Mouse (Mus musculus): ENCODE data around the gene Uevld. TPM values are rescaled to one million over a fixed set of nuclear protein-coding genes. Genes with fewer than 3 reads are reported as not detected.
"Not testable (repeated sequence)": the region's sequence is repeated elsewhere in the genome, so short reads cannot be mapped to it uniquely, and the experiment has no call there.

Gene Uevld
- polyA plus RNA-seq, 1 experiment from 2014 or later = 11.6 TPM

DNA sequence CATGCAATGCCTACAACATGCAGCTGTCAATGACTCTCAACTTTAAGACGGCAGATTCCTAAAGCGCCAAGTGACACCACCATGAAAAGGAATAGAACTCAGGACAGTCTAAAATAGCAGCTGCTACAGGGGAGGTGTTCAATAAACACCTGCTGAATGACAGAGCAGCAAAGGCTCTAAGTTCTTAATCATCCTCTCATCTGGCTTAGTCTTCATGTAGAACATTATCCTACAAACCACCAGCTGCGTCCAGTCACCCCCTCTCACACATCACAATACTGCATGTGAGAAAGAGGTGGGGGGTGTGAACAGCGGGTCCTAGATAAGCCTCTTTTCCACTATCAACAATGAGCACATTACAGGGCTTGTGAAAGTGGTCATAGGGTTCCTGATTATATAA, 38.7 kb upstream of the Uevld start:
- H3K36me3 ChIP-seq = peaks cover 73% of the 10 kb centered on the region
- 90% methylated on average over 4 of the region's 4 CpGs for WGBS

DNA sequence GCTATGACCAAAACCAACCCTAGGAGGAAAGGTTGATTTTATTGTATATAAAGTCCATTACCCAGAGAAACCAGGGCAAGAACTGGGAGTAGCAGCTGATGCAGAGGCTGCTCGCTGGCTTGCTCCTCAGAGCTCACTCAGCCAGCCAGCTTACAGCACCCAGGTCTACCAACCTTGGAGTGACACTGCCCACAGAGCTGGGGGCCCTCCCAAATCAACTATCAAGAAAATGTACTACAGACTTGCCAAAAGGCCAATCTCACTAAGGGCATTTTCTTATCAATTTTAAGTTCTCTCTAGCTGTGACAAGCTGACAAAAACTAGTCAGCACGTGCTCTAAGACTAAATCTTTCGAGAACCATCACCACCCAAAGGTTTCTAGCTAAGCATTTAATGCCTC, 37.2 kb upstream of the Uevld start:
- Histone ChIP-seq H3K27me3 (no peaks in the 10 kb centered on the region), H3K4me3 (replicated peaks) (no peak overlapping the region), H3K27ac (no peak overlapping the region), H3K4me1 (replicated peaks) (no peaks in the 10 kb centered on the region; the same call in 1 of the 2 replicates), H3K4me2 (no peak overlapping the region), H3K9me3 (no peaks in the 10 kb centered on the region), H3K9ac (replicated peaks) (no peak overlapping the region), H3K36me3 (peaks cover 87% of the 10 kb centered on the region)
- WGBS = 93% methylated on average over 3 of the region's 3 CpGs
- no peak for ATAC-seq (ENCODE audit: insufficient number of reproducible peaks, insufficient read depth, low FRiP score, low TSS enrichment, low read depth)

More for the DNA sequence above, 38.7 kb upstream of the Uevld start:
- Histone ChIP-seq H3K4me2 (no peak overlapping the region), H3K4me1 (replicated peaks) (peaks cover 2% of the 10 kb centered on the region; the same call in 1 of the 2 replicates), H3K27me3 (no peaks in the 10 kb centered on the region), H3K9me3 (no peaks in the 10 kb centered on the region), H3K4me3 (replicated peaks) (no peak overlapping the region), H3K27ac (no peak overlapping the region), H3K9ac (replicated peaks) (no peak overlapping the region)
- ATAC-seq (ENCODE audit: insufficient number of reproducible peaks, insufficient read depth, low FRiP score, low TSS enrichment, low read depth) = no peak

DNA sequence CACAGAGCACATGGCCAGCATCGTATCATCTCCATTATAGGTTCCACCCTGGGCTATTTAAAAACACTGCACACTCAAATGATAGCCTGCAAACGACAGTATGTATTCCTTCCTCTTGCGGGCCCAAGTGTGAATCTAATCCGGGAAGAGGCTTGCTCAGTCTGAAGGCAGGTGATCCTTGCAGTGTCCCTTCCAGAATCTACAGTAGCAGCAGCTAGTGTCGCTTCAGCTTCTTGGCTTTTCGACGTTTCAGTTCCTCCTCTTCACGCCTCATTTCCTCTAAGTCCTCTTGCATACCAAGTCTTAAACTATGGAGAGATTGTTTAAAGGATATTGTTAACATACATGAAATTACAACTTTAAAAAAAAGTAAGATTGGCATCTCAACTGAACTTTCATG, 34.8 kb upstream of the Uevld start:
- Histone ChIP-seq H3K4me1 (replicated peaks) (no peaks in the 10 kb centered on the region), H3K36me3 (peaks cover 82% of the 10 kb centered on the region), H3K4me3 (replicated peaks) (no peak overlapping the region), H3K9me3 (no peaks in the 10 kb centered on the region), H3K27me3 (no peaks in the 10 kb centered on the region), H3K27ac (no peak overlapping the region), H3K9ac (replicated peaks) (no peak overlapping the region), H3K4me2 (no peak overlapping the region)
- no peak for ATAC-seq (ENCODE audit: insufficient number of reproducible peaks, insufficient read depth, low FRiP score, low TSS enrichment, low read depth)
- WGBS = 89% methylated on average over 8 of the region's 8 CpGs

DNA sequence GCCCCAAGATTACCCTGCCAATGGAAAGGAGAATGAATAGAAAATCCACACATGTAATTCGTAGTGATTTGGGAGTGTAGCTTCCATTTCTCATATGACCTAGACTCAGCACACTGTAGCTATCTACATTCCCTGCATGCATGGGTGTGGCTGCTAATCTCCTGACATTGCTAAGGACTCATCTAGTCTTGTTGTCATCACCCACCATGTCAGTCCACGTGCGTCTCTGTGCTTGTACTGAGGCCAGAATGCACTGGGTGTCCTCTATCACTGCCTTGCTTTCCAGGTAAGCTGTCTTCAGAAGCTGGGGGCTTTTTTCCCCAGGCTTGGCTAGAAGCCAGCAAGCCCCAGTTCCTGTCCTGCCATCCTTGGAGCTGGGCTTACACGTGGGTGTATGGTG, 31.1 kb upstream of the Uevld start:
- 84% methylated on average over 4 of the region's 4 CpGs for WGBS
- not testable (repeated sequence) for ATAC-seq (ENCODE audit: insufficient number of reproducible peaks, insufficient read depth, low FRiP score, low TSS enrichment, low read depth); H3K27ac ChIP-seq

DNA sequence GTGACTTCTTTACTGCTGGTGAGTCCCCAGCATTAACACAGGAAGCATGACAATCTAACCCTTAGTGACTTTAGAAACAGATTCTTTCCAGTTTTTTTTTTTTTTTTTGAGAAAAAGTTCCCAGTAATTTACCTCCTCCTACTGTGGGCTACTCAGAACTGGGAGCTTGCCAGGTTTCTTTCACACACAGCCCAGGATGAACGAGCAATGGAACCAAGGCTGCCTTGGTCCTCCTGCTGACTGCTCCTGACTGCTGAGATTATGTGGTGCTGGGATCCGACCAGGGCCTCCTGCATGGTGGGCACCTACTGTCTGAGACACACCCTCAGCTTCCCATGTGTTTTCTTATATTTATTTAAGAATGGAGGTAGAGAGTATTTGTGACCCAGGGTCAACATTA, 28.7 kb upstream of the Uevld start:
- Histone ChIP-seq H3K4me1 (replicated peaks) (peaks cover 12% of the 10 kb centered on the region), H3K4me2 (no peak overlapping the region), H3K9me3 (no peaks in the 10 kb centered on the region), H3K4me3 (replicated peaks) (no peak overlapping the region), H3K27ac (no peak overlapping the region), H3K9ac (replicated peaks) (no peak overlapping the region), H3K27me3 (no peaks in the 10 kb centered on the region), H3K36me3 (peaks cover 23% of the 10 kb centered on the region)
- WGBS = 53% methylated on average over 2 of the region's 2 CpGs
- no peak for ATAC-seq (ENCODE audit: insufficient number of reproducible peaks, insufficient read depth, low FRiP score, low TSS enrichment, low read depth)

More for the DNA sequence above, 31.1 kb upstream of the Uevld start:
- not testable (repeated sequence) for H3K27me3 ChIP-seq; H3K9ac ChIP-seq (replicated peaks); H3K9me3 ChIP-seq; H3K4me2 ChIP-seq; H3K4me3 ChIP-seq (replicated peaks)
- peaks cover 45% of the 10 kb centered on the region for H3K36me3 ChIP-seq
- peaks cover 12% of the 10 kb centered on the region for H3K4me1 ChIP-seq (replicated peaks)

DNA sequence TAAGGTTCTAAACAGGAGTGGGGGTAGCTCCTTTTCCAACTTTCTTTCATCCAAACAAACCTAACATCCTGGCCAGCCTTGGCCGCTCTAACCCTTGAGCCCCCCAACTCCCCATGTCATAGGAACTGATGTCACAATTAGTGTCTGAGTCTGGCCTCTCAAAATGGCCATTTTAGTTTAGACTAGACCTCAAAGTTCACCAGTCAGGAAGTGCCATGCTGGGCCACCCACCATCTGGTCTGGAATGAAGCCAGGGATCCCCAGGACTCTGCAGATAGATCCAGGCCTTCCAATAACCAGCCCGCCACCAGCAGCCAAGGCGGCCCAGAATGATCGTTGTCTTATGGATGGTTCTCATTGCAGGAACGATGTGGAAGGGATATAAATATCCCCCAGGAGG, 28.3 kb upstream of the Uevld start:
- Histone ChIP-seq H3K9me3 (no peaks in the 10 kb centered on the region), H3K27me3 (no peaks in the 10 kb centered on the region), H3K4me3 (replicated peaks) (no peak overlapping the region), H3K27ac (no peak overlapping the region), H3K4me2 (no peak overlapping the region), H3K9ac (replicated peaks) (no peak overlapping the region), H3K4me1 (replicated peaks) (peaks cover 12% of the 10 kb centered on the region), H3K36me3 (peaks cover 19% of the 10 kb centered on the region)
- ATAC-seq (ENCODE audit: insufficient number of reproducible peaks, insufficient read depth, low FRiP score, low TSS enrichment, low read depth) = no peak
- WGBS = 42% methylated on average over 5 of the region's 5 CpGs

DNA sequence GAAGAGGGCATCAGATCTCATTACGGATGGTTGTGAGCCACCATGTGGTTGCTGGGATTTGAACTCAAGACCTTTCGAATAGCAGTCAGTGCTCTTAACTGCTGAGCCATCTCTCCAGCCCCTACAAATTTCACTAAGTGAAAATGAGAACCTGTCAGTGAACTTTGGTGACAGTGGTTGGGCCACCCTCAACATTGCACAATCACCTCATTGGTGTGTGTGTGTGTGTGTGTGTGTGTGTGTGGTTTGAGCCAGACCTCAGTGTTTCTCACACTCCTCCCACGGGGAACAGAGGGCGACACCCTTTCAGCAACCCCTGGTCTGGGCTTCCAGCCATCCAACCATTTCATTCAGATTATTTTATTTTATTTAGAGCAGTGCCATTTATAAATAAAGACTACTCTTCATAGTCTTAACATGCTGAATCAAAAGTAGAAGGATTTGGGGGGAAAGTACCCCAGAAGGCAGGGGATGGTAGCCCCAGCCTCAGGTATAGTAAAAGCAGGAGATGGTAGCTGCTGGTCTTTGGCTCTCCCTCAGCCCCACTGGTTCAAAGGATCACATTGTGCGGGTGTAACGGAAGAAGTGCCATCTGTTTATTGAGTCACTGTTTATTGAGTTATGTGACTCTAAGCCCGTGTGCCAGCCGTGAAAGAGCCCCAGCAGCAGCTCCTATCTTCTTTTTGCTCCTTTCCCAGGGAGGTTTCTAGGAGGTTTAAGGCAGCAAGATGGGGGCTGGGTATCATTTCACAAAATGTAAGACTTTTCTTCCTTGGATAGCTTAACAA, 27.6 kb upstream of the Uevld start:
- no peaks in the 10 kb centered on the region for H3K9me3 ChIP-seq

DNA sequence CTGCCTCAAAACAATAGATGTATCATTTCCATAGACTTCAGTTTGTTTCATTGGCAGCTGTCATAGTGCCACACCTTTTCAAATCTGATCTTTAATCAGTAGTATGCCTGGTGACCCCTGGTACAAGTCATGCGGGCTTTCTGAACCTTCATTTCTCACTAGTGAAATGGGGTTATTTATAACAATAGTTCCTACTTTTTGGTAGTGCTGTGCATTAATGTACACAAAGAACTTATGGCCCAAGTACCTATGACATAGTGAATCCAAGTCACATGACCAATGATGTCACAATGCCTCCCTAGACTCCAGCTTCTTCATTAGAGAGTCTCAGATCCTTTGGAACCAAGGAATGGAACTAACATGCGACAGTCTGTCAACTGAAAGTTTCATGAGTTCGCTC, 25.0 kb upstream of the Uevld start, which contains the start of gene Gm9999:
Gm9999 (plus strand) TSS at position 301 of the 400 bp plus-strand sequence.
- no peak for ATAC-seq (ENCODE audit: insufficient number of reproducible peaks, insufficient read depth, low FRiP score, low TSS enrichment, low read depth)
- WGBS = 93% methylated on average over 3 of the region's 3 CpGs
- peaks cover 12% of the 10 kb centered on the region for H3K4me1 ChIP-seq (replicated peaks)
- no peak within 1 kb of the TSS for H3K4me2 ChIP-seq
- no peak within 1 kb of the TSS for H3K27ac ChIP-seq
- H3K4me3 ChIP-seq (replicated peaks) = no peak within 1 kb of the TSS
- no peaks in the 10 kb centered on the region for H3K36me3 ChIP-seq
- H3K9me3 ChIP-seq = no peaks in the 10 kb centered on the region
- H3K9ac ChIP-seq (replicated peaks) = no peak within 1 kb of the TSS
- no peaks in the 10 kb centered on the region for H3K27me3 ChIP-seq

More for the DNA sequence above, 27.6 kb upstream of the Uevld start:
- Histone ChIP-seq H3K4me3 (replicated peaks) (no peak overlapping the region), H3K4me2 (no peak overlapping the region), H3K36me3 (peaks cover 11% of the 10 kb centered on the region), H3K4me1 (replicated peaks) (peaks cover 12% of the 10 kb centered on the region), H3K27ac (no peak overlapping the region), H3K27me3 (no peaks in the 10 kb centered on the region), H3K9ac (replicated peaks) (no peak overlapping the region)
- WGBS = 48% methylated on average over 8 of the region's 8 CpGs
- no peak for ATAC-seq (ENCODE audit: insufficient number of reproducible peaks, insufficient read depth, low FRiP score, low TSS enrichment, low read depth)

DNA sequence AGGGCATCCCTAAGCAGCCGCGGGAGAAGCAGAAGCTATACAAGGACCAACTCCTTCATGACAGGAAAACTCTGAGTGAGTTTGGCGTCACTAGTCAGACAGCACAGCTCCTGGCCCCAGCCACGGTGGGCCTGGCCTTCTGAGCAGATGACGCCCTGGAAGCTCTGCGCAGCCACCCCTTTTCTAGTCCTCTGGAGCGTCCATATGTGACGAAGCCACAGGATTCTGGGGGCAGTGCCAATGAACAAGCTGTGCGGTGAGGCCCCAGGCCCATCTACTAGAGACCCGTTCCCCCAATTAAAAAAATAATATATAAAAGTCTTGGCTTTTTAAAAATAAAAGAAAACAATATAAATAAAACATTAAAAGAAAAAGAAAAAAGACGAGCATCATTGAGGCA, 17.1 kb upstream of the Uevld start:
- peaks cover 12% of the 10 kb centered on the region for H3K9me3 ChIP-seq
- 89% methylated on average over 11 of the region's 11 CpGs for WGBS
- no peak overlapping the region for H3K4me2 ChIP-seq
- no peak for ATAC-seq (ENCODE audit: insufficient number of reproducible peaks, insufficient read depth, low FRiP score, low TSS enrichment, low read depth)
- no peaks in the 10 kb centered on the region for H3K4me1 ChIP-seq (replicated peaks)
- H3K27ac ChIP-seq = no peak overlapping the region
- no peak overlapping the region for H3K4me3 ChIP-seq (replicated peaks)
- no peaks in the 10 kb centered on the region for H3K36me3 ChIP-seq
- no peak overlapping the region for H3K9ac ChIP-seq (replicated peaks)
- no peaks in the 10 kb centered on the region for H3K27me3 ChIP-seq

DNA sequence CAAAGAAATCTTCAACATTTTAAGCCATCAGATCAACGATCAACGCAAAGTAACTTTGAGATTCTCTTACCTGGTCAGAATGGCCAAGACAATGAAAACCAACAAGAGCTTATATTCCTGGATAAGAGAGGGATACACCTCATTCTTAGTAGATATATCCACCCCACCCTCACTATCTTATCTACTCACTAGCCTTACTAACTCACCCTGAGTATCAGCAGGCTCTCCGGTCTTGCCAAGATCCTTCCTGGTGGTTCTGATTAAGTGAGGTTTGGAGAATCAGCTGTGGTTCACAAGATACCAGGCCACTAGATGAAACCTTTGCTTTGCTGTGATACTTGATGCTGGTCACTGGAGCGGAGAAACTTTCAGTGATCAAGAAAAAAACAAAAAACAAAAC, 16.3 kb upstream of the Uevld start:
- no peak overlapping the region for H3K9ac ChIP-seq (replicated peaks)
- WGBS = 98% methylated on average over 4 of the region's 4 CpGs
- no peak for ATAC-seq (ENCODE audit: insufficient number of reproducible peaks, insufficient read depth, low FRiP score, low TSS enrichment, low read depth)

DNA sequence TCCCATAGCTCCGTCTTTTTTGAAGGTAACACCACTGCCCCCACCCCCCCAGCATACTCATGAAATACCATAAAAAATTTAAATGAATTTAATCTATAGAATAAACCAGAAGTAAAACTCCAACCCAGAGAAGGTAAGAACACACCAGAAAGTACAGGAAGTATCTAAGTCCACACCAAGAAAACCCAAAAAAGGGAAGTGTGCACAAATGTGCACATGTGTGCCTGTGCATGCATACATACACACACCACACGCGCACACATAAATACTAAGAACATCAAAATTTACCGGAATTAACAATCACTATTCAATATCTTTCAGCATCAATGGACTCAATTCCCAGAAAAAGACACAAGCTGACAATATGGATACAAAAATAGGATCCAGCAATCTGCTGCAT, 11.6 kb upstream of the Uevld start:
- no peak overlapping the region for H3K4me3 ChIP-seq (replicated peaks)
- H3K36me3 ChIP-seq = no peaks in the 10 kb centered on the region
- no peaks in the 10 kb centered on the region for H3K27me3 ChIP-seq
- no peak overlapping the region for H3K4me2 ChIP-seq
- no peaks in the 10 kb centered on the region for H3K4me1 ChIP-seq (replicated peaks)
- WGBS = 89% methylated on average over 4 of the region's 4 CpGs
- no peak overlapping the region for H3K9ac ChIP-seq (replicated peaks)
- peaks cover 12% of the 10 kb centered on the region for H3K9me3 ChIP-seq
- H3K27ac ChIP-seq = no peak overlapping the region
- no peak for ATAC-seq (ENCODE audit: insufficient number of reproducible peaks, insufficient read depth, low FRiP score, low TSS enrichment, low read depth)

More for the DNA sequence above, 16.3 kb upstream of the Uevld start:
- H3K36me3 ChIP-seq = no peaks in the 10 kb centered on the region
- H3K27me3 ChIP-seq = no peaks in the 10 kb centered on the region
- H3K27ac ChIP-seq = no peak overlapping the region
- H3K4me3 ChIP-seq (replicated peaks) = no peak overlapping the region
- peaks cover 12% of the 10 kb centered on the region for H3K9me3 ChIP-seq
- no peaks in the 10 kb centered on the region for H3K4me1 ChIP-seq (replicated peaks)
- H3K4me2 ChIP-seq = no peak overlapping the region

DNA sequence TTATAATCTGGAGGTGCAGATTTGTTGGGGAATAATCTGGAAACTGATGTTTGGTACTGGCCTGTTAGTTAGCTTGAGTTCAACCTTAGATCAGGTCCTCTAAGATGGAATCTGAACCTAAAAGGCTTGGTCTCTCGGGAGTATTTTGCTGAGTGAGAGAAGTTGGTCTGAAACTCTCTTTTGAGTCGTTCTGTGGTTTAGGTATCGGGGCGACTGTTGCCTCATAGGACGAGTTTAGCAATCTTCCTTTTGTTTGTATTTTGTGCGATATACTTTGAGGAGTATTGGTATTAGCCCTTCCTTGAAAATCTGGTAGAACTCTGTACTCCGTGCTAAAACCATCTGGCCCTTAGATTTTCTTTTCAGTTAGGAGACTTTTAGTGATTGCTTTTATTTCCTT, 5.7 kb upstream of the Uevld start:
- ATAC-seq (ENCODE audit: insufficient number of reproducible peaks, insufficient read depth, low FRiP score, low TSS enrichment, low read depth) = no peak
- no peak overlapping the region for H3K4me3 ChIP-seq (replicated peaks)
- H3K9ac ChIP-seq (replicated peaks) = no peak overlapping the region
- H3K36me3 ChIP-seq = no peaks in the 10 kb centered on the region
- peaks cover 4% of the 10 kb centered on the region; the same call in 1 of the 2 replicates for H3K4me1 ChIP-seq (replicated peaks)
- H3K4me2 ChIP-seq = no peak overlapping the region
- no peaks in the 10 kb centered on the region for H3K9me3 ChIP-seq
- 89% methylated on average over 7 of the region's 7 CpGs for WGBS
- H3K27me3 ChIP-seq = peaks cover 11% of the 10 kb centered on the region
- no peak overlapping the region for H3K27ac ChIP-seq

All from limb, embryonic 12.5 days (tissue).